Mouse (Mus musculus) ES-Bruce4 (cell line): ENCODE measurements around the gene Mrln. TPM values are rescaled to one million over a fixed set of nuclear protein-coding genes. Genes with fewer than 3 reads are reported as not detected.

Source experiments
- H3K27ac ChIP-seq: 2 replicates; pipeline ENCODE4 v1.5.1; 2012; ENCODE audit warnings: low read length, inconsistent platforms; ENCODE audit not compliant: insufficient read depth
- H3K27me3 ChIP-seq: 2 replicates; pipeline ENCODE4 v1.6.1; 2012; ENCODE audit warnings: mild to moderate bottlenecking, low read length, inconsistent platforms; ENCODE audit not compliant: control insufficient read depth, poor library complexity, insufficient read depth, severe bottlenecking
- H3K36me3 ChIP-seq: 2 replicates; pipeline ENCODE4 v1.6.1; 2012; ENCODE audit warnings: inconsistent platforms, mild to moderate bottlenecking, low read length, moderate library complexity; ENCODE audit not compliant: control insufficient read depth, poor library complexity, insufficient read depth, severe bottlenecking
- H3K4me1 ChIP-seq: one replicate; pipeline ENCODE4 v1.8.1; 2011; ENCODE audit warnings: low read length; ENCODE audit not compliant: control insufficient read depth, insufficient read depth
- H3K4me3 ChIP-seq: 2 replicates; pipeline ENCODE4 v1.5.1; 2011; ENCODE audit warnings: low read depth, mild to moderate bottlenecking, low read length
- H3K9ac ChIP-seq: 2 replicates; pipeline ENCODE4 v1.6.1; 2012; ENCODE audit warnings: low read depth, mild to moderate bottlenecking, inconsistent platforms; ENCODE audit not compliant: poor library complexity, severe bottlenecking
- H3K9me3 ChIP-seq: replicated peaks from 2 replicates; pipeline ENCODE4 v1.6.1; 2012; ENCODE audit warnings: mild to moderate bottlenecking, low read length, inconsistent platforms; ENCODE audit not compliant: control insufficient read depth, poor library complexity, insufficient read depth, severe bottlenecking
- CTCF ChIP-seq: IDR thresholded peaks from one replicate; pipeline ENCODE4 v1.8.1; 2011; ENCODE audit warnings: low read depth, low read length
- EP300 ChIP-seq: IDR thresholded peaks from 2 replicates; pipeline ENCODE4 v1.6.1; 2011; ENCODE audit warnings: low read depth, low read length; ENCODE audit not compliant: insufficient read depth
- POLR2A ChIP-seq: IDR thresholded peaks from one replicate; pipeline ENCODE4 v1.8.1; 2011; ENCODE audit warnings: low read length; ENCODE audit not compliant: insufficient read depth
- polyA plus RNA-seq: library from polyadenylated mRNA; stranded (reverse); fragments of >200 nt; gene quantifications from 2 replicates; pipeline ENCODE4 v1.2.4, GENCODE M21; 2011; ENCODE audit warnings: low read depth; ENCODE audit not compliant: missing spikeins, insufficient read depth, insufficient read length

Mrln gene
- polyA plus RNA-seq: not detected in 2 replicates

DNA sequence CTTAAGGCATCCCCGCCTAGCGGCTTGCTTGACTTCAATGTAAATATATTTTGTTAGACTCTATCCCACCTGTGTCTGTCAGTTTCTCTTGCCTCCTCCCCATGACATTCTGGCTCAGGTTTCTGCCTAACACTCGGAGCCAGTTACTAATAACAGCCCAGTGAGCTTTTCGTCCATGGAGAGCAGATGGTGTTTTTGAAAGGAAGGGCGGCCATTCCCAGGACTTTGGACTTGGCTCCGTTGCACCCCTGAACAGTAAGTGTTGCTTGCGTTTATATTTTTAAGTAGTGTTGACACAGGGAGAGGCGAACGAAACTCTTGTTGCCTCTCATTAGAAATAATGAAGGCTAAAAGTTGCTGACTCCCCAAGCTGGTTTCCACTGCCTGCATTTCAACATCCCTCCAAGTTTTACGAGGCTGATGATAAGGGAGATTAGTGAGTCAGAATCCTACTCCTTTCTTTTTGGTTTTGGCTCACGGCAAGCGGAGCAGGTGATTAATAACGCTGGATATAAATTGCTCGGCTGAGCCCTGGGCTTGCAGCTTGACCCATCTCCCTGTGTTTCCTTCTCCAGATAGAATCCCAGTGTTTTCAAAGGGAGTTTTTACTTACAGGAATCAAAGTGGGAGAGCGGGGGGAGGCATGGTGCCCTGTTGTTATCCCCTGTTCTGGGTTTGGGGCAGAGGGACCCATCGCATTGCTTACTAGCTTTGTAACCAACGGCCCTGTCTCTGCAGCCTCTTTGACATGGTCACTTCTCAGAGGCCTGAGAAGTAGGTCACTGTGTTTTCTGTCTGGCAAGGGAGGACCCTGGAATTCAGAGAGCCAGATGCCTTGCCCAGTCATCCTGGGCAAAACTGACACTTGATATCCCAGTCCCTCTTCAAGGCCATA is at the start of gene Mrln:
TSS of gene Mrln (plus strand) at position 160 of the 895 bp plus-strand sequence.
- Histone ChIP-seq H3K27me3 (no peaks in the 10 kb centered on the region), H3K36me3 (no peaks in the 10 kb centered on the region), H3K4me3 (no peak within 1 kb of the TSS), H3K9ac (no peak within 1 kb of the TSS), H3K9me3 (no peaks in the 10 kb centered on the region), H3K27ac (no peak within 1 kb of the TSS), H3K4me1 (no peaks in the 10 kb centered on the region)
- no peak for TF ChIP-seq CTCF
- no peak for TF ChIP-seq POLR2A
- no peak for TF ChIP-seq EP300

- peaks cover 3% of the 10 kb centered on the region for H3K4me1 ChIP-seq
- no peaks in the 10 kb centered on the region for H3K9me3 ChIP-seq
- no peak overlapping the region for H3K27ac ChIP-seq
- no peaks in the 10 kb centered on the region for H3K27me3 ChIP-seq
- H3K36me3 ChIP-seq: peaks cover 6% of the 10 kb centered on the region; the same call in 1 of the 2 replicates
- H3K4me3 ChIP-seq: no peak overlapping the region
- peak; percentile 75 for TF ChIP-seq CTCF
- TF ChIP-seq EP300: no peak
- TF ChIP-seq POLR2A: no peak
- no peak overlapping the region for H3K9ac ChIP-seq
These were observed 47.9 kb upstream of the Mrln start for GRCm38 (mm10) chr10:70156431-70157165.

GRCm38 (mm10) chr10:70159651-70160320 is 44.7 kb upstream of the Mrln start:
- Histone ChIP-seq H3K9ac (no peak overlapping the region), H3K9me3 (no peaks in the 10 kb centered on the region), H3K27me3 (no peaks in the 10 kb centered on the region), H3K27ac (no peak overlapping the region), H3K4me1 (no peaks in the 10 kb centered on the region), H3K4me3 (no peak overlapping the region), H3K36me3 (peaks cover 4% of the 10 kb centered on the region; the same call in 1 of the 2 replicates)
- TF ChIP-seq POLR2A (no peak), CTCF (no peak), EP300 (no peak)

GRCm38 (mm10) chr10:70160811-70161210 is 43.7 kb upstream of the Mrln start:
- H3K9me3 ChIP-seq: no peaks in the 10 kb centered on the region
- H3K9ac ChIP-seq: no peak overlapping the region
- no peak overlapping the region for H3K27ac ChIP-seq
- TF ChIP-seq EP300 (no peak), POLR2A (no peak)
- H3K27me3 ChIP-seq: no peaks in the 10 kb centered on the region
- H3K4me3 ChIP-seq: no peak overlapping the region
- no peaks in the 10 kb centered on the region for H3K4me1 ChIP-seq
- H3K36me3 ChIP-seq: 0 out of 2 replicates have a peak, but pooled peaks cover 4% of the 10 kb centered on the region

- Histone ChIP-seq H3K27ac (no peak overlapping the region), H3K36me3 (0 out of 2 replicates have a peak, but pooled peaks cover 4% of the 10 kb centered on the region), H3K9me3 (no peaks in the 10 kb centered on the region), H3K4me1 (no peaks in the 10 kb centered on the region), H3K4me3 (no peak overlapping the region), H3K9ac (no peak overlapping the region), H3K27me3 (no peaks in the 10 kb centered on the region)
- no peak for TF ChIP-seq POLR2A
- TF ChIP-seq CTCF: no peak
- no peak for TF ChIP-seq EP300
These were observed 43.0 kb upstream of the Mrln start for GRCm38 (mm10) chr10:70161504-70161903.
